Mouse (Mus musculus) left cerebral cortex, postnatal 10 days (tissue): ENCODE results near the gene Cox20. TPM values are rescaled to one million over a fixed set of nuclear protein-coding genes. Genes with fewer than 3 reads are reported as not detected.
"Not testable (repeated sequence)": the region's sequence is repeated elsewhere in the genome, so short reads cannot be mapped to it uniquely, and the experiment has no call there.

Experiments used
- DNase-seq, 2 experiments: peaks; one replicate each; pipeline ENCODE4 v3.0.0; 2021 to 2022; ENCODE audit warnings: low spot score in 2 of 2, mixed read lengths in 1 of 2; ENCODE audit errors: extremely low spot score in 1 of 2
- intact Hi-C: fragments of 180-260 bp; cut with DNase I; formaldehyde crosslinking; loops from one replicate; pipeline ENCODE4 v1.15.1; 2025
- total RNA-seq, 2 experiments: library from RNA; stranded (reverse); gene quantifications; 2 replicates each; pipeline ENCODE4 v1.2.3; 2021

Cox20 gene
- 10 to 100 TPM; 33.4 to 33.6 TPM for total RNA-seq

DNA sequence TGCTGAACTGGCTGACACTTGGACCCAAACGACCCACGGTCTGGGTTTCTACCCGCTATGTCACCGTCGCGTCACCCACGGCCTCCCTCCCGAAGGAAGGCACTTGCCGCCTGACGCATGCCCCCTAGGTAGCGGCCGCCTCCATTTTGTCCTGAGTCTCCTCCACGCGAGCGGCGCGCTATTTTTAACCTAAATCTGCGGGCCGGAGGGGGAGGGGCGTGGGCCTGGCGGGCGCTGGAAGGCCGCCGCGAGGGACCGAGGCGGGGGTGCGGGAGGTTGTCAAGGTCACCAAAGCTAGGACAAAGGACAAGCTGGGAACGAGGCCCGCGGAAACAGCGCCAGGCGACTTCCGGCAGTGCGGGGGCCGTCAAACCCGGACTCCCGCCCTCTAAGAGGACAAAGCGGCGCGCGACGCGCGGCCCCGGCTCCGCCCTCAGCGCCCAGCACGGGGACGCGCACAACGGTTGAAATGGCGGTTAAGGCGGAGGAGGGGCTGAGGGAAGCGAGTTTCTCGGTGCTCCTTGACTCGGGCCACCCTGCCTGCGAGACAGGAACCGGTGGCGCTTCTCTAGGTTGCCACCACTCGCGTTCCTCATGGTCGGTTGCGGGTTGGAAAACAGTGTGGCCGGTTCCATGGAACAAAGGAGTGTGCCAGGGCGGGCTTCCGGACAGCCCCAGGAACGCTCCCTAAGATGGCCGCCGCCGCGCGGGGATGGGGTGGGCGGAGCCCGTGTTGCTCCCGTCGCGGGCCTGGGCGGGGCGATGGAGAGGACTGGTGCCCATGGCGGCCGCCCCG, at the start of gene Cox20:
TSS of gene Cox20 (plus strand) at position 742 of the 796 bp plus-strand sequence.
- peak; percentile 90 to 98 for DNase-seq
- intact Hi-C loops, result loop anchor here (2.0 kb wide), 1 partner anchor 88 kb away; the partner anchor contains the start of gene Efcab2

DNA sequence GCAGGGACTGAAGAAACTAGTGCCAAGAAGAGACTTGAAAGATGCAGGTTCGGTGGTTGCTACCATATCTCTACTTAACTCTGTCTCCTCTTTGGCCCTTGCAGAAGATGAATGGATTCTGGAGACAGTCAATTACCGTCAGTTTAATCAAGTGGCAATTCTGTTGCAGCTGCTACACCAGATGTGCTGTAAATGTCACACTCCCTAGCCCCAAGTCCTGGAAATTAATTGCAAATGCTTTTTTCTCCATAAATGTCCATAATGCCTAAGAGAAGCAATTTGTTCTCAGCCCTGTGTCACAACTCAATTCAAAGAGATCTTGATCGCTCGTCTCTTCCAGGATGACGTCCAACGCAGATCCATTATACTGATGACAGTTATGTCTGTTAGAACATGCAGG, 48.3 kb upstream of the Cox20 start:
- no peak for DNase-seq
- intact Hi-C loops, result no loop called here

DNA sequence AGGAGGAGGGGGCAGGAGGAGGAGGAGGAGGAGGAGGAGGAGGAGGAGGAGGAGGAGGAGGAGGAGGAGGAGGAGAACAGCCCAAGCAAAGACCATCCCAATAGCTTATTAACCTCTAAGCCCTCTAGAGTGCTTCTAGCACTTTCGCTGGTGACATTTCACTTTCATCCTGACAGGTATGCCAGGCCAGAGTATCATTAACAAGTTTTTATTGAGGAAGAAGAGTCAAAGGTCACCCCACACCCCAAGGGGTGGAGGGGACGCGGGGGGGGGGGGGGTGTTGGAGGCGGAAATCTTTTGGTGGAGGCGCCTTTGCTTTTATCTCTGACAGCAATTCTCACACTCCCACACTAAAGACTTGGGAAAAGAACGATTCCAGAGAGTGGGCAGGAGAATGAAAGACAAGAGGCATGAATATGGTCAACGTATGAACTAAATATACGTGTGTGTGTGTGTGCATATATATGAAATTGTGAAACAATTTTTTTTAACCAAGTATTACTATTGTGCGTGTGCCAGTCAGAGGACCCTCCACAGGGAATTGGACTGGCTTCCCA, 43.7 kb upstream of the Cox20 start:
- no peak for DNase-seq

DNA sequence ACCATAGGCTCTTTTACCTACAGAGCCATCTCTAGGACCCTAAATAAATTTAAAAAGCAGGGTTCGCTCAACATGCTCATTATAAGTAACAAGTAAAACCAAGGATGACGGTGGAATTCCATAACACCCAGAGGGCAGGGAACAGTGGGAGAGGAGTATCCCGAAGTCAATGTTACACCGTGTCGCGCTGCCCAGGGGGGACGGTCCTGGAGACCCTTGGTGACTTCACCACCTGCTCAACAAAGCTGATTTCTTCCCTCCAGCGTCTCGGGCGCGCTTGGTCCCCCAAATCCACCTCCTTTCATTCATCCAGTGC, 43.2 kb upstream of the Cox20 start:
- intact Hi-C loops, result no loop called here
- DNase-seq, result no peak

More for the DNA sequence above, 43.7 kb upstream of the Cox20 start:
- intact Hi-C loops, result no loop called here

DNA sequence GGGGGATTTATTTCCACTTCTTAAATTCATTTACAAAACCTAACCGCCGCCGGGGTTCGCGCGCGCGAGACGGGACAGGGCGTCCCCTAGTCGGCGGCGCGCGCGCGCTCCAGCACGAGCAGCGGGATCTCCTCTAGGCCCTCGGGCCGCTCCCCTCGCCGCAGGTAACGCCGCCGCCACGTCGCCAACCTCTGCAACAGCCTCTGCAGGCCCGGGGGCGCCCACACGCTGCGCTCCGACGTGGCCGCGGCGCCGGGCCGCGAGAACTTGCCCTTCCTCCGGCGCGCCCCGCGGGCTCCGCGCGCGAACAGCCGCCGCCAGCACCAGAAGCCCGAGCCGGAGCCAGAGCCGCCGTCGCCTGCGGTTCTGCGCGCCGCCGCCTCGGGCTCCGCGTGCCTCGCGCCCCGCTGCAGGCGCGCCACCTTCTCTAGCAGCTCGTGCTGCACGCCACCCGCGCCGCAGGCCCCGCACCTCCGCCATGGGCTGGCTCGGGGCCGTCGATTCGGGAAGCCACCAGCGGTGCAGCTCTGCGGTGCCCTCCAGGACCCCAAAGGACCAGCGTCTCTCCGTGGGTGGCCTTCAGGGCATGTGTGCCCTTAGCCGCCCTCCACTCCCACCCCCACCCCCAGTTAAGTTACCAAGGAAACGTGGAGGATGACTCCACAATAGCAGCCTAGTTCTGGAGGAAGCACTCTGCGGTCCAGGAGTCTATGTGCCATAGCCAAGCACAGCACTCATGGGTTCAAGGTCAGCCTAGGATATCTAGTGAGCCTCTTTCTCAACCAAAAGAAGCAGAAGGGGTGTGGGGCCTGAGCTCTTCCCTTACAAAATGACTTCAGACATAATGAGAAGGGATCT, 42.6 kb upstream of the Cox20 start:
- DNase-seq, result peak; percentile 48 to 89
- intact Hi-C loops, result no loop called here

DNA sequence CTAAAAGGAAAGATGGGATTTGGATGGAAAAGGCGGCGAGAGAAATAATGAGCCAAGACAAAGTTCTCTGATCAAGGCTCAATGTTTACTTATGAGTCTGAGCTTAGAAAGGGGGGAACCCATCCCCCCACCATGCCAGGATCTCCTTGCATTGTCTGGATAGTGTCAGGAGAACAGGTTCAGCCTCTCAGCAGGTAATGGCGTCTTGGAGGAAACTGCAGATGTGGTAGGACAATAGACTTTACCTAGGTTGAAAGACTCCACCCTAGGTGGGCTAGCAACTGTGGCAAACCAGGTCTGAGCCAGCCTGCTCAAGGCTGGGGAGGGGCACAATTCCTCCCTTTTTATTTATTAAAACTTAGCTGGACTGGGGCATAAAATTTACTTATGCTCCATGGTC, 35.6 kb upstream of the Cox20 start:
- DNase-seq, intact Hi-C loops: not testable (repeated sequence)

DNA sequence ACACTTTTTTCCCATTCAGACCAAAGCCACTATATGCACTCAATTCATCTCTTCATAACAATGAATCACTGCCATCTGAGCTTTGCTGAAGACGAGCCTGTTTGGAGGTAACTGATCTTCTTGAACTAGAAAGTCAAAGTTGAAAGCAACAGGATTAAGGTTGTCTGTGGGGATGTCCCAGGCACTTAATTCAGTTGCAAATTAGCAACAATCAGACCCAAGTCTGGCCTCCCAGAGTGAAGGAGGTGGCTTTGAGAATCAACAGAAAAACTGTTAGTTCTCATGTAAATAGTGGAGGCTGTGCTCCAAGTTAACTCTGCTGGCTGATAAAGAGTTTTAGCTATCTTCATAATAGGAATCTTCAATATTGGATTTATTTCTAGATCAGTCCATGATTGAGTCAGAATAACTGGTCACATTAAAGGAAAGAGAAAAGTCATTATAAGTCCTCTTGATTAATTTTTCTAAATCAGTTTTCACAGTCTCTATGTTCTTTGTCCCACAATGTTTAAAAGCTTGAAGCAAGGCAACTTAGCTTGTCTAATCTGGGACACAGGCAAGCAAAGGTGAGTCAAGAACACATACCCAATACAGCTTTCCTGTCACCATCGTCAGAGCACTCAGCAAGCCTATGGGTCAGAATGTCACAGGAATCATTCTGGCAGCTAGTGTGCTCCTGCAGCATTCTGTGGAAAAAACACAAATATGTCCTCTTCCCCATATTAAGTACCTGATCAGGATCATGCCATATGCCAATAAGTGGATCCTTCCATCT, 34.8 kb upstream of the Cox20 start:
- intact Hi-C loops, result no loop called here
- DNase-seq, result no peak

DNA sequence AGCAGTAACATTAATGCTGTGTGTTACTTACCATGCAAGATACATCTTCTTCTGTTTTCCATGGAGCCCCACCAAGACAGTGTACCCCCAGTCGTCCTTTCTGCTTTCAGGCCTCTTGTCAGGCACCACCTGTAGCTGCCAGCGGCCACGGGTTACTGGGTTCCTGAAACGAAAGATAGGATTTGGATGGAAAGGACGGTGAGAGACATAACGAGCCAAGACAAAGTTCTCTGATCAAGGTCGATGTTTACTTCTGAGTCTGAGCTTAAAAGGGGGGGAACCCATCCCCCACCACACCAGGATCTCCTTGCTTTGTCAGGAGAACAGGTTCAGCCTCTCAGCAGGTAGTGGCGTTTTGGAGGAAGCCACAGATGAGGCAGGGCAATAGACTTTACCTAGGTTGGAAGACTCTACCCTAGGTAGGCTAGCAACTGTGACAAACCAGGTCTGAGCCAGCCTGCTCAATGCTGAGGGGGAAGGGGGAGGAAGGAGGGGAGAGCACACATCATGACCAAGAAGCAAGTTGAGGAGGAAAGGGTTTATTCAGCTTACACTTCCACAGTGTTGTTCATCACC, 31.2 kb upstream of the Cox20 start:
- DNase-seq, result no peak
- intact Hi-C loops, result no loop called here

DNA sequence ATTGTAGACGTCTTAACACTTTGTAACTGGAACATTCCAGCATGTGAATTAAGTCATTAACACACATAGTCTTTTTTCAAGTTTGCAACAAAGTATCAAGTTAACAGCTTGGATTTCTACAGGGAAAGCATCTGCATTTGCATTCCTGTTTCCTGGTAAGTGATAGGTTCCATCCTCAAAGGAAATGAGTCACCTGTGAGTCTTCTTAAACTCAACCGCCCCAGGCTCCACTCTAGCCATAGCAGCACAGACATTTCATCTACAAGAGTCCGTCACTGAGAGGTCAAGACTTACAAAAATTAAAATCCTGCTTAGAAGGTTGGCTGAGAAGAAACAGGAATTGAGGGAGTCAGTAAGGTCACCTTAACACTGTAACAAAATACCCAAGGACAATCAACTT, 27.2 kb upstream of the Cox20 start:
- intact Hi-C loops, result no loop called here
- DNase-seq, result no peak

DNA sequence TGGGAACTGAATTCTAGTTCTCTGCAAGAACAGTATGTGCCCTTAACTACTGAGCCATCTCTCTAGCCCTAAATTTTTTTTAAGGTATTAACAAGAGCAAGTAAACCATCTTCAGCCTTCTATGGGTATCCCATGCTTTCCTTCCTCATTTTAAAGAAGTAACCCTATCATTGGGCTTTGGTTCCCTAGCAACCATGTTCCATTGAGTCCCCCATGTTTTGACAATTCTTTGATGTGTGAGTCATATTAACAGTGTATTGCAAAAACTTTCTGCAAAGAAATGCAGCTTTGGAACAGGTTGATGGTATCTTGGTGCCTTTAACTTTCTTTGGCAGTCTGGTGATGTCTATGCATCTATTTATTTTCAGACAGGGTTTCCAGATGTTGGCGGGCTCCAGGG, 24.9 kb upstream of the Cox20 start:
- intact Hi-C loops, result no loop called here
- no peak for DNase-seq

DNA sequence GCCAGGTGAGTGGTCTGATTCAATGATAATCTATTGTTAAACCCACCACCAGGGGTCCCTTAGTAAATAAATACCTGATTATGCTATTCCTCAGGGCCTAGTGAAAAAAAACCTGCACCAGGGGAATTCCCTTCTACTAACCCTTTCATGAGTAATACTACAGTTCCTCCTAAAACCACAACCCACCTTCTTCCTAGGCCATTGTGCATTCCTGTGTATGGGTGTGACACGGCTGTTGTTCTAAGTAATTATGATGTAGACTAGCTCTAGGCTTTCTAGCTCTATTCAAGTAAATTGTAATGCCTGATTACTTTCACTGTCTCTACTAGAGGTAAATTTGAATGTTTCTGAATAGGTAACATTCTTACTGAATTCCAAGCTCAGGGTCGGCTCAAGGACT, 17.7 kb upstream of the Cox20 start:
- intact Hi-C loops, result loop anchor here (5.0 to 10.0 kb wide), 2 partner anchors 154 to 356 kb away; no protein-coding TSS in a partner anchor
- not testable (repeated sequence) for DNase-seq

DNA sequence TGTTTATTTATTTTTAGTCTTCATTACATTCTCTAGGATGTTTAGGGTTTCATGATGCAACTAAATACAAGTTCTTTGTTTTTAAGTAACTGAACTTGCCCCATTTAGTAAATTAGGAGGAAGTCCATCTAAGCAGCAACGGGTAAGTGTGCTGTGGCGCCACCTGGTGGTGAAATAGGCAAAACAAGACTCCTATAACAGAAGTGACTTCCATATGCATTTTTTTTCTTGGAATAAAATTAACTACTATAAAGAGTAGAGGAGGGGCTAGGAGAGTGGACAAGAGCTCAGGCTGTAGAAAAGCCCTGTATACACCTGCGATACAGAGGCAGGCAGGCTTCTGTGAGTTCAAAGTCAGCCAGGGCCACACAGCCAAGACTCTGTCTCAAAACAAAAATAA, 15.5 kb upstream of the Cox20 start:
- intact Hi-C loops, result loop anchor here (5.0 to 10.0 kb wide), 2 partner anchors 156 to 359 kb away; no protein-coding TSS in a partner anchor
- peak; percentile 34 to 79 for DNase-seq

DNA sequence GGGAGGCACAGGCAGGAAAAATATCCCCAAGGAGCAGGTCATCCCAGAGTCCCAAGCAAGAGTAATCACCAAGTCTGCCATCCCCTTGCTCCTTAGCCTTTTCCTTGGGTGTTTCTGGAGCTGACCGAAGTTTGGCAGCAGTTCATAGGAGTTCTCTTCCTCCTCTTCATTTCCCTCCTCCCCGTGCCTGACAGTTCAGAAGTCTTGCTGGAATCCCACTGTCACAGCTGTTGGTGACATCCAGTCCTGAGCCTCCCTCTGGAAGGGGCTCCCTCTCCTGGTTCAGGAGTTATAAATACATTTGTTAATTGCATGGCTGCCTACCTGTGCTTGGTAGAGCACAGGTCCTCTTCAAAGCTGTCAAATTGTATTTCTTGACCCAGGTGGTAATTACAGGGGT, 9.4 kb upstream of the Cox20 start:
- no peak for DNase-seq
- intact Hi-C loops, result loop anchor here (10.0 kb wide), 1 partner anchor 365 kb away; no protein-coding TSS in a partner anchor

DNA sequence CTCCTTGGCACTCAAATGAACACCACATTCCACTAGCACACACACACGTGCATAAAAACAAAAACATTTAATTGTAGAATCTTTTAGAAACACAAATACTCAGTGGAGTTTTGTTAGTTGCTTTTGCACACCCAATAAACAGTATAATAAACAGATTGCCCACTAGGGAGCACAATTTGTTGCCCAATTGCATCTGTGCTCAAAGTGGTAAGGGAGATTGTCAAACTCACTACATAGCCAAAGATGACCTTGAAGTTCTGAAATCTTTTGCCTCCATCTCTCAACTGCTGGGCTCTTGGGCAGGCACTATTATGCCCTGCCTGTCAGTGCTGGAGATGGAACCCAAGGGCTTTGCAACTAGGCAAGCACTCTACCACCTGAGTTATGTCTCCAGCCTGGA, 8.8 kb upstream of the Cox20 start:
- intact Hi-C loops, result loop anchor here (5.0 kb wide), 1 partner anchor 152 kb away; no protein-coding TSS in a partner anchor
- no peak for DNase-seq

DNA sequence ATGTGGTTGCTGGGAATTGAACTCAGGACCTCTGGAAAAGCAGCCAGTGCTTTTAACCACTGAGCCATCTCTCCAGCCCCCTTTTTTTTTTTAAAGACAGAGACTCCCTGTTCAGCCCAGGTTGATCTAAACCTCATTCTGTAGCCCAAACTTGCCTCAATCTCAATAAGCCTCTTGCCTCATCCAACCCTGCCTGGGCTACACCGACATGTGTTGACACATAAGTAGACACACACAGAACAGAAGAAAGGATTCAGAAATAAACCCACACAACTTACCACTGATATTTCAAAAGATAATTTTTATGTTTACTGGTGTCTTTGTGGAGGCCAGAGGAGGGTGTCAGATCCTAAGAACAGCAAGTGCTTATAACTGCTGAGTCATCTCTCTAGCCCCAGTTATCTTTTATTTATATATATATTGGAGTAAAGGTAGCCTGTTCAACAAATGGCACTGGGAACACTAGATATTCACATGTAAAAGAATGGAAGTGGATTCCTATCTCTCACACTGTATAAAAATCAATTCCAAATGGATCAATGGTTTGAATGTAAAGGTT, 5.8 kb upstream of the Cox20 start:
- intact Hi-C loops, result loop anchor here (5.0 kb wide), 1 partner anchor 149 kb away; no protein-coding TSS in a partner anchor
- DNase-seq, result no peak

DNA sequence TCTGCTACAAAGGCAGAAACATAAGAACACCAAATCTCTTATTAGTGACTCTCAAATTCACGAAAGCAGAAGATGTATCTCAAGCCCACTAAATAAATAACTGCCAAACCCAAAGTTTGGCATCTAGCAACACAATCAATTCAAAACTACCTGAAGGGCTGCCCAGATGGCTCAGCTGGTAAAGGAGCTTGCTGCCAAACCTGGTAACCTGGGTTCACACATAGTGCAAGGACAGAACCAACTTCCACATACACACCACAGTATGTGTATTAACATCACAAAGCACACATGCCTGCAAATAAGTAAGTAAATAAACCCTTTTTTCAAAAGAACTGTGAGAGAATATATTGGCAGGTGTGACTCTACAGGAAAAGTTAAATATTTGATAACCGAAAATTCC, 4.7 kb upstream of the Cox20 start:
- DNase-seq, result no peak
- intact Hi-C loops, result loop anchor here (5.0 kb wide), 1 partner anchor 148 kb away; no protein-coding TSS in a partner anchor

DNA sequence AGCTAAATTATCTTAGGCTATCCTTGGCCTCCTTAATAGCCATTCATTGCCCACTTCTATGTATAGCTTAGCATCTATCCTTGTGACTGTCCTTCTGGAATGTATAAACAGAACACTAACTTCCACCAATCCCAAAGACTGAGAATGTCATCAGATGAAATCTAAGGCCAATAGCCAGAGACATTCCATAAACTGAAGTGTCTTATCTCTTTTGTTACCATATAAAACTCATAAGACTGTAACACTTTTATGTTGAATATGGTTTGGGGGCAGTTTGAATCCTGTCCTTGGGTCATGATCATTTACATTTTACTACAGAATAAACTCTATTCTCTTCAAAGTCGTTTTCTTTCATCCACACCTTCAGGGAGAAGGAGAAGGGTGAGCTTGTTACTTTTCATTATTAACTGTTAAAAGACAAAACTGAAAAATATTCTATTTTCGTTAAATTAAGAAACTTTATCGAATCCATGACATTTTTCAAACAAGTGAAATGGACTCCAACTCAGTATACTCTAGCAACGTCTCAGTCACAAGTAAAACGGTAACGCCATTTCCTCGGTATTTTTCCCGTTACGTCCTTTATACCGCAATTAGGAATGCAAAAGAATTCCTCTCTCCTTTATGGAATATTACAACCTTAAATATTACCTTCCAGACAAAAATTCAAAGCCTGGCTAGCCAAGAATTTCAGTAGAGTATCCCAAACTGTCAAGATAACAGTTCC, 1.5 kb upstream of the Cox20 start:
- intact Hi-C loops, result loop anchor here (2.0 kb wide), 1 partner anchor 89 kb away; the partner anchor contains the start of gene Efcab2
- DNase-seq, result no peak
